Mouse (Mus musculus) c-Kit-positive CD71-positive TER-119-positive erythroid progenitor cells, embryonic 14.5 days (primary cell): ENCODE measurements at regions not wholly inside any gene's neighbourhood (a gene's known extent, or its start where the extent isn't known, plus 50 kb on each side); places are given as distances from the start of the nearest gene placed in this dataset.
A peak's percentile ranks its signal among the peaks of the same experiment; 100 is the strongest.
"Not testable (repeated sequence)": the region's sequence is repeated elsewhere in the genome, so short reads cannot be mapped to it uniquely, and the experiment has no call there.

Source experiments
- DNase-seq: peaks from one replicate; pipeline ENCODE4 v3.0.0-alpha.2; 2013; ENCODE audit warnings: low spot score

GRCm38 (mm10) chr5:149815879-149816278 lies 137.8 kb downstream of the B3glct start:
- DNase-seq, result peak; percentile 8

DNA sequence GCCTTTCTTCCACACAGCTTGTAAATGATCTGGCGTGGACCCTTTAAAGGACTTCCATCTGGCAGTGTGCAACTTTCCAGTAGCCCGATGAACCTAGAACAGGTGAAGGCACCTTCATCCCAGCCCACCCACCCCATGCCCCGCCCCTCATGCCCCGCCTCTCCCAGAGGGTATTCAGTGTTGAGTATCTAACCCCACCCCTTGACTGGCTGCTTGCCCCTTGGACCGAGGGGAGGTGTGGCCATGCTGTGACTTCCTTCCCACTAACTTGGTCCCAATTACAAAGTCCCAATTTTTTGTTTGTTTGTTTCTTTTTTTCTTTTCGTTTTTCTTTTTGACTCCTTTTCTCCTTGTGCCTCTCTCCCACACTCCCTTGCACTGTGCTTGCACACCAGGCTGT lies 140.8 kb downstream of the B3glct start:
- no peak for DNase-seq

DNA sequence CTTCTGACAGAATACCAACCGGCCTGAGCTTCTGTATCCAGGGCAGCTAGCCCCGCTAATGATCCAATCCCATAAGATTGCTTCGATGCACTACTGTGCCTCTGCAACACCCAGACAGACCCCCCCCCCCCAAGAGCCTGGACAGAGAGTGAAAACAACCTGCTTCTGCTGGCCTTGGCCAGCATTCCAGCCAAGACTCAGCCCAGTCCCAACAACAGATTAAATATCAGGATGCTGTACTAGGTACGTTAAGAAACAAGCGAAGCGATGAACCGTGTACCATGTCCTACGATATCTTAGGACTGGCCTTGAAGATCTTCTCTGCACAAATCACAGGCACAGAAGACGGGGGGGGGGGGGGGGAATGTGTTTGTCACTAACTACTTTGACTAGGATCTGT lies 145.8 kb downstream of the B3glct start:
- no peak for DNase-seq

DNA sequence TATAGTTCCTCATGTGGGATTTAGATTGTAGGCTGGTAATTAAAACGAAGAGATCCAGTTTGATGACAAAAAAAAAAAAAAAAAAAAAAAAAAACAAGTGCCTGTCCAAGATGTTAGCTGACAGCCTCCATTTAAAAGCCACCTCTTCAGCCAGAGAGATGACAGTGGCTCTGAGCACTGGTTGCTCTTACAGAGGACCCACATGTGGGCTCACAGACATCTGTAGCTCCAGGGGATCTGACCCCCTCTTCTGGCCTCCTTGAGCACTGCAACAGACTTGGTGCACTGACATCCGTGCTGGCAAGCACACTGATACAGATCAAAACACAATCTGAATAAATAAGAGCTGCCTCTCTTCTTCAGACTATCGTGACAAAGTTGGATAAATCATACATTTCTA lies 149.6 kb downstream of the B3glct start:
- DNase-seq, result no peak

DNA sequence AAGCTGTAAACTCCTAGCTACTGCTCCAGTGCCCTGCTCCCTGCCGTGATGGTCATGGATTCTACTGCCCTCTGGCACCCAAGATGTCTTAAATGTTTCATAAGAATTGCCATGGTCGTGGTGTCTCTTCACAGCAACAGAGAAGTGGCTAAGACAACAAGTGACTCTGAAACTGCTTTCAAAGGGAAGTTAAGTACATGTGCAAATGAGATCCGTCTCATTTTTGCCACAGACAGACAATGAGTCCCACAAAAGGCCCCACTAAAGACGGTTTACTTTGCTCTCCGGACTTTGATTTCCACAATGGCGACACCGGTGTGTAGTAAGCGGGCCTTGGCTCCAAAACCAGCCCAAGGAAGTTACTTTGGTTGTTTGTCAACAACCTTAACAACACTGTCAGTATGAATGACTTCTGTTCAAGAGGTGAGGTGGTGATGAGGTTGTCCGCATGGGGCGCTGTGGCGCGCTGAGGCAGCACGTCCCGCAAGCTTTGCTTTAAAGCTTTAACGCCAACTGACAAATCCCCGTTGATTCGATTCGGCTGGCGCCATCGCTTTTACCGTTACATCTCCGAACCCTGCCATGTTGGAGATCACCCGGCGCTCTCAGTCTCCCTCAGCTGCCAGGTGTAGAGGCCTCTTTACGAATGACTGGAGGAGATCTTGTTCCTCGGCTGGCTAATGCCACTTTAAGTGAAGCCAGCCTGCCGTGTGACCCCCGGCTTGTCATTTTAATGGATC lies 153.3 kb downstream of the B3glct start:
- DNase-seq, result no peak

- no peak for DNase-seq
Observed at GRCm38 (mm10) chr5:149837379-149837778, 159.3 kb downstream of the B3glct start.

DNA sequence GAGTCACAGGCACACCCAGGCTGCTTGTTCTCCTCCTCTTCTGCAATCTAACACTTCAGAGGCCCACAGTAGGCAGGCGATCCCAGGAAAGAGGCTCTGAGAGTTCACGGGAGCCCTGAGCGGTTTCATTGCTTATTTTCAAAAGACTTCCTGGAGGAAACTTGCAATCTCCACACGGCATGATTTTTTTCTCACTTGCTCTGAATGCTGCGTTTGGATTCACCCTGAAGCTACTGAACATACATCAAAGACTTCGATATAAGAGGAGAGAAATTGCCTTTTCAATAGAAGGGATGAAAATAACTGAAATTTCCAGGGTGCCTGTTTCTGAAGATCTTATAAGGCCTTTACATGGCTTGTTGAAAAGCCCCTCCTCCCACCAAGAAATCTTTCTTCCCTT lies 164.5 kb downstream of the B3glct start:
- no peak for DNase-seq

- DNase-seq, result no peak
Observed at GRCm38 (mm10) chr5:149843310-149843709, 165.3 kb downstream of the B3glct start.

- no peak for DNase-seq
Observed at GRCm38 (mm10) chr5:149845256-149845655, 167.2 kb downstream of the B3glct start.

DNA sequence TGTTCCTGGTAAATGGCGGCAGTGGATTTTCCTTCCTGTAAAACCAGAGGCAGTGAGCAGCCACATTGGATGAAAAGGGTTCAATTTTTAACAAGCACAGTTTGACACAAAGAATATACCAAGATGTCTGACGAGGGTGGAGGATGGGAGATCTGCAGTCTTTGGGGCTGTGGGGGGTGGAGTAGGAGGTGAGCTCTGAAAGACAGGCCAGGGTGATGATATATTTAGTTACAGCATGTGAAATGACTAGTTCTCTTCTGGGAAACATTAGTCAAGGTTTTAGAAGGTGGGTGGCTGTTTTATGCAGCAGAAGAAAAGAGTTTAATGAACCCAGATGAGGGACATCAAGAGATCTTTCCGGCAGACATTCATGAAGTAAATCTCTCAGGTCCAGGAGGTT lies 170.0 kb upstream of the Rxfp2 start:
- no peak for DNase-seq

DNA sequence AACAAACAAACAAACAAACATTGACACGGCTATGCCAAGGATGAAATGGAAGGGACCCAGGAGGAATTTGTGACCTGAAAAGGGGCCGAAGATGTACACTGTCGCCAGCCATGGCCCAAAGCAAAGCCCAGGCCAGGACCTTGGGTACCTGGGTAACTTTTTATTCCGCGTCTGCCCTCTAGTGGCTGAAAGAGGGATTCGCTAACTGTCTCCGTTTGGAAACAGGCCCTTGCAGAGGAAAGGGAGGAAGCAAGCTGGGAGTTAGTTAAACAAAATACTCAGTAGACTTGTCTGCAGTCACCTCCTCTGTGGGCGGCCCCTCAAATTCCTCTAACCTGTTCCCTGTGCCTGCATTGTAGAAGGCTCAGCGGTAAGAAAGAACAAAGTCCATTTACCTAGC lies 167.5 kb upstream of the Rxfp2 start:
- DNase-seq, result peak; percentile 40

- no peak for DNase-seq
Observed at GRCm38 (mm10) chr5:149852516-149852915, 166.0 kb upstream of the Rxfp2 start.

DNA sequence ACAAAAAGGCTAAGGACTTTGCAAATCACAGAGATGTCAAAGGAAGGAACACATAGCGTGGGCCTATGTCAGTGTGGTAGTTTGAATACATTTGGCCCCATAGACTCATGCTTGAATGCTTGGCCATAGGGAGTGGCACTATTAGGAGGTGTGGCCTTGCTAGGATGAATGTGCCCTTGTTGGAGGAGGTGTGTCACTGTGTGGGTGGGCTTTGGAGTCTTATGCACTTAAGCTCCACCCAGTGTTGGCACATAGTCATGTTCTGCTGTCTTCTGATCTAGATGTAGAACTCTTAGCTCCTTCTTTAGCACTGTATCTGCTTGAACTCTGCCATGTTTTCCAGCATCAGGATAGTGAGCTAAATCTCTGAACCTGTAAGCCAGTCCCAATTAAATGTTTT lies 162.4 kb upstream of the Rxfp2 start:
- no peak for DNase-seq

GRCm38 (mm10) chr5:149857019-149857418 lies 161.5 kb upstream of the Rxfp2 start:
- no peak for DNase-seq

GRCm38 (mm10) chr5:149861489-149861962 lies 156.9 kb upstream of the Rxfp2 start:
- DNase-seq, result no peak

DNA sequence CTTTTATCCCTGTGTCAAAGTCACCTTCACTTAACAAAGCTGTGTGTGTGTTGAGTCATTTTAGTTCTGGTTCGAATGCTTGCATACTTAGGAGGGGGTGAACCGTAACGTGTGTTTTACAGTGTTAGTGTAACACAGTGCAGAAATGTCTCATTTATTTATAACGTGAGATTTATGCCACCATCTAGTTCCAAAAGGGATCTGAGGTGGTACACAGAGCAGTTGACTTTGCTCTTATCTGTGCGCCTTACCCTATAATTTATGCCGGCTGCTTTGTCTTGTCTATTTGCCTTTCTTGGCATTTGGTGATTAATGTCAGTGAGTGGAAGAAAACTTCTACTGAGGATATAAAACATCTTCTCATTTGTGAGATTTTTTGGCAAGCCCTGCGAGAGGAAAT lies 150.5 kb upstream of the Rxfp2 start:
- no peak for DNase-seq

GRCm38 (mm10) chr5:149869441-149869840 lies 149.0 kb upstream of the Rxfp2 start:
- DNase-seq, result no peak

DNA sequence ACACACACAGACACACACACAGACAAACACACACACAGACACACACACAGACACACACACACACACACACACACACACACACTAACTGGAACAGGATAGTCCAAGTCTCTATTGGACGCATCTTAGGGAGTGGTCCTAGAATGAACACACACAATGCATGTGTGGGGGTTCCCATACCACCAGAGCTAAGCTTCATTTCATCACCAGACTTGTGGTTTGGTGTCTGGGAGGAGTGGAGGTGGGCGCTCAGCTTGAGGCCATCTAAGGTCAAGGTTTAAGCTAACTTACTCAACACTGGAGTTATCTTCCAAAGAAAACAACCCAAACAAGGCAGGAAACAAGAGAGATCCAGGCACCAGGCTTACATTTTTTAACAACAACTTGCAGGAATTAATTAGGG lies 147.9 kb upstream of the Rxfp2 start:
- no peak for DNase-seq

- DNase-seq, result no peak
Observed at GRCm38 (mm10) chr5:149871521-149871920, 147.0 kb upstream of the Rxfp2 start.

- DNase-seq, result no peak
Observed at GRCm38 (mm10) chr5:149873482-149874002, 144.9 kb upstream of the Rxfp2 start.

GRCm38 (mm10) chr5:149874342-149874741 lies 144.1 kb upstream of the Rxfp2 start:
- no peak for DNase-seq

DNA sequence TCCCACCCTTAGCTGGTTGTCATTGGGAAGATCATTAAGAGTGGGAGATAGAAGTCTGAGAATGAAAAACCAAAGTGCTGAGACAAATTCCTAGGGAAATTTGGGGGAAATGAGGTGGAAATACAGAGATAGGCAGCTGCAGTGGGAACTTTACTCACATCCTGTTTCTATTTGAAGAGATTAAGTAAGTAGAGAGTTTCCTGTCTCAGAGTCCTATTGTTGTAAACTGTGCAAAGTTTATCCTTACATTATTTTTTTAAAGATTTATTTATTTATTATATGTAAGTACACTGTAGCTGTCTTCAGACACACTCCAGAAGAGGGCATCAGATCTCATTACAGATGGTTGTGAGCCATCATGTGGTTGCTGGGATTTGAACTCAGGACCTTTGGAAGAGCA lies 126.0 kb upstream of the Rxfp2 start:
- not testable (repeated sequence) for DNase-seq

DNA sequence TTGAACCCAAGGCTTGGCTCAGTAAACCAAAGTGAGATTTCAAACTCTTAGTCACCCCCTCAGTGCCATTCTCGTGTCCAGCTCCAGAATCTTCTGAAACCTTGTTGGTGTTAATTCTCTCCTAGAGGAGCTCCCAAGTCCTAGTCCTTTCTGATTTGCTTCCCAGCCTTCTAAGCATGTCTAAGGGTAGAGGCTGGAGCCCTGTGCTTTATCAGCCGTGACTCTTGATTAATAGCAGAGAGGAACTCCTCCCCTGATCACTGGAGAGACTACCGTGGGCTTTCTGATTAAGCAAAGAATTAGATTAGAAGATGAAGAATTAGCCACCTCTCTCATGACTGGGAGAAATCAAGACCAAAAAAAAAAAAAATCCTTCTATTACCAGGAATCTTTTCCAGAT lies 111.5 kb upstream of the Rxfp2 start:
- DNase-seq, result no peak
